Mouse (Mus musculus) kidney, postnatal 4 days (tissue): ENCODE measurements at regions not wholly inside any gene's neighbourhood (a gene's known extent, or its start where the extent isn't known, plus 50 kb on each side); places are given as distances from the start of the nearest gene placed in this dataset.
A peak's percentile ranks its signal among the peaks of the same experiment; 100 is the strongest.

Experiments used
- DNase-seq, 2 experiments: peaks; one replicate each; pipeline ENCODE4 v3.0.0; 2021; ENCODE audit warnings: mixed read lengths in 2 of 2

GRCm38 (mm10) chr12:99039497-99040322 lies 119.3 kb downstream of the Ttc8 start:
- no peak for DNase-seq

- DNase-seq = peak; percentile 41 to 48
Measured at GRCm38 (mm10) chr12:99041606-99042005, 121.2 kb downstream of the Ttc8 start.

GRCm38 (mm10) chr12:99042918-99043862 lies 122.8 kb downstream of the Ttc8 start:
- no peak for DNase-seq

GRCm38 (mm10) chr12:99044477-99044876 lies 124.1 kb downstream of the Ttc8 start:
- DNase-seq = no peak

- DNase-seq = no peak
Measured at GRCm38 (mm10) chr12:99050426-99050825, 130.1 kb downstream of the Ttc8 start.

- peak in 1 of 2 experiments; percentile 39 for DNase-seq
Measured at GRCm38 (mm10) chr12:99052599-99052998, 132.2 kb downstream of the Ttc8 start.

- DNase-seq = no peak
Measured at GRCm38 (mm10) chr12:99057521-99057920, 137.1 kb downstream of the Ttc8 start.

GRCm38 (mm10) chr12:99058916-99059315 lies 138.5 kb downstream of the Ttc8 start:
- DNase-seq = no peak

GRCm38 (mm10) chr12:99059491-99059890 lies 139.1 kb downstream of the Ttc8 start:
- DNase-seq = no peak

- no peak for DNase-seq
Measured at GRCm38 (mm10) chr12:99060702-99061101, 140.3 kb downstream of the Ttc8 start.

GRCm38 (mm10) chr12:99063441-99063840 lies 143.1 kb downstream of the Ttc8 start:
- DNase-seq = no peak

- DNase-seq = no peak
Measured at GRCm38 (mm10) chr12:99063885-99064284, 143.5 kb downstream of the Ttc8 start.

- no peak for DNase-seq
Measured at GRCm38 (mm10) chr12:99067962-99068361, 147.6 kb downstream of the Ttc8 start.

GRCm38 (mm10) chr12:99073766-99074165 lies 153.4 kb downstream of the Ttc8 start:
- DNase-seq = no peak

- no peak for DNase-seq
Measured at GRCm38 (mm10) chr12:99077366-99077765, 157.0 kb downstream of the Ttc8 start.

- DNase-seq = no peak
Measured at GRCm38 (mm10) chr12:99079873-99080272, 159.5 kb downstream of the Ttc8 start.

- DNase-seq = no peak
Measured at GRCm38 (mm10) chr12:99083616-99084015, 163.2 kb downstream of the Ttc8 start.

GRCm38 (mm10) chr12:99084144-99084543 lies 163.8 kb downstream of the Ttc8 start:
- DNase-seq = peak; percentile 87 to 91

GRCm38 (mm10) chr12:99087286-99087685 lies 166.9 kb downstream of the Ttc8 start:
- DNase-seq = no peak

- DNase-seq = no peak
Measured at GRCm38 (mm10) chr12:99091770-99092169, 171.4 kb downstream of the Ttc8 start.

GRCm38 (mm10) chr12:99093151-99093550 lies 172.8 kb downstream of the Ttc8 start:
- no peak for DNase-seq

GRCm38 (mm10) chr12:99093989-99094388 lies 173.6 kb downstream of the Ttc8 start:
- DNase-seq = no peak

- peak; percentile 88 to 90 for DNase-seq
Measured at GRCm38 (mm10) chr12:99096930-99097617, 176.7 kb downstream of the Ttc8 start.
